Mouse (Mus musculus) midbrain, embryonic 14.5 days (tissue): ENCODE results near the gene Skiv2l. TPM values are rescaled to one million over a fixed set of nuclear protein-coding genes. Genes with fewer than 3 reads are reported as not detected.
A peak's percentile ranks its signal among the peaks of the same experiment; 100 is the strongest.
"Not testable (repeated sequence)": the region's sequence is repeated elsewhere in the genome, so short reads cannot be mapped to it uniquely, and the experiment has no call there.

ENCODE experiments used
- ATAC-seq: fragments of 200-750 bp; cut with Nextera tagmentation; 2 replicates; pipeline ENCODE4 v1.8.0; 2017; ENCODE audit warnings: moderate number of reproducible peaks, moderate library complexity; ENCODE audit not compliant: low FRiP score, low TSS enrichment
- DNase-seq: peaks from one replicate; pipeline ENCODE4 v3.0.0-alpha.2; 2015
- H3K27ac ChIP-seq: fragments of 300-500 bp; sonication (generic); replicated peaks from 2 replicates; pipeline ENCODE4 v1.5.1; 2014; ENCODE audit warnings: mild to moderate bottlenecking, low read depth, low read length, moderate library complexity
- H3K27me3 ChIP-seq: fragments of 300-500 bp; sonication (generic); 2 replicates; pipeline ENCODE4 v1.6.1; 2014; ENCODE audit warnings: low read length, control low read depth, mixed read lengths; ENCODE audit not compliant: control insufficient read depth, insufficient read depth
- H3K36me3 ChIP-seq: fragments of 300-500 bp; sonication (generic); 2 replicates; pipeline ENCODE4 v1.6.1; 2014; ENCODE audit warnings: low read length, control low read depth; ENCODE audit not compliant: control insufficient read depth, insufficient read depth
- H3K4me1 ChIP-seq: fragments of 300-500 bp; sonication (generic); 2 replicates; pipeline ENCODE4 v1.6.1; 2014; ENCODE audit warnings: mild to moderate bottlenecking, antibody characterized with exemption, low read length, control low read depth; ENCODE audit not compliant: control insufficient read depth, insufficient read depth
- H3K4me2 ChIP-seq: fragments of 300-500 bp; sonication (generic); 2 replicates; pipeline ENCODE4 v1.6.1; 2014; ENCODE audit warnings: mild to moderate bottlenecking, low read length, moderate library complexity
- H3K4me3 ChIP-seq: fragments of 300-500 bp; sonication (generic); replicated peaks from 2 replicates; pipeline ENCODE4 v1.5.1; 2014; ENCODE audit warnings: low read depth, low read length
- H3K9ac ChIP-seq: fragments of 300-500 bp; sonication (generic); replicated peaks from 2 replicates; pipeline ENCODE4 v1.6.1; 2014; ENCODE audit warnings: mild to moderate bottlenecking, low read length, moderate library complexity
- H3K9me3 ChIP-seq: fragments of 300-500 bp; sonication (generic); 2 replicates; pipeline ENCODE4 v1.6.1; 2016; ENCODE audit warnings: low read length, control low read depth, mixed read lengths; ENCODE audit not compliant: control insufficient read depth
- WGBS: fragments of 180-500 bp; shearing (Covaris S2); extraction: QIAGEN DNeasy Blood & Tissue Kit; methylation state at CpG from one replicate; pipeline ENCODE4 v1.1.7; 2014; 5-methylcytosine and 5-hydroxymethylcytosine counted together
- polyA plus RNA-seq: library from polyadenylated mRNA; unstranded; fragments of >200 nt; fragmentation: Nextera tagmentation; extraction: Ambion mirVana; gene quantifications from 2 replicates; pipeline ENCODE4 v1.2.1, GENCODE M21; 2014

Skiv2l gene
- polyA plus RNA-seq, 1 experiment from 2014 or later = 55.5 TPM

- not testable (repeated sequence) for H3K9ac ChIP-seq, H3K36me3 ChIP-seq, H3K4me1 ChIP-seq, DNase-seq, H3K4me3 ChIP-seq, H3K27ac ChIP-seq, H3K4me2 ChIP-seq, H3K27me3 ChIP-seq, H3K9me3 ChIP-seq, ATAC-seq
- 95% methylated on average over 16 of the region's 16 CpGs for WGBS
Measured at GRCm38 (mm10) chr17:34800781-34801305, 49.2 kb downstream of the Skiv2l start.

GRCm38 (mm10) chr17:34799531-34799925 lies 50.5 kb downstream of the Skiv2l start:
- no peak for DNase-seq
- H3K27me3 ChIP-seq = no peaks in the 10 kb centered on the region
- no peak overlapping the region for H3K27ac ChIP-seq
- H3K36me3 ChIP-seq = no peaks in the 10 kb centered on the region
- no peaks in the 10 kb centered on the region for H3K9me3 ChIP-seq
- no peak overlapping the region for H3K4me2 ChIP-seq
- no peaks in the 10 kb centered on the region for H3K4me1 ChIP-seq
- H3K9ac ChIP-seq = no peak overlapping the region
- H3K4me3 ChIP-seq = no peak overlapping the region
- ATAC-seq = no peak
- WGBS = 88% methylated on average over 4 of the region's 4 CpGs

GRCm38 (mm10) chr17:34798866-34799530 lies 51.0 kb downstream of the Skiv2l start:
- H3K4me1 ChIP-seq = no peaks in the 10 kb centered on the region
- 93% methylated on average over 14 of the region's 17 CpGs for WGBS

GRCm38 (mm10) chr17:34798071-34798470 lies 51.9 kb downstream of the Skiv2l start:
- not testable (repeated sequence) for H3K27ac ChIP-seq, H3K4me3 ChIP-seq, H3K4me1 ChIP-seq, H3K9ac ChIP-seq, H3K4me2 ChIP-seq, H3K9me3 ChIP-seq, DNase-seq, ATAC-seq, H3K36me3 ChIP-seq, H3K27me3 ChIP-seq
- 83% methylated on average over 6 of the region's 7 CpGs for WGBS

More at GRCm38 (mm10) chr17:34798866-34799530, 51.0 kb downstream of the Skiv2l start:
- H3K4me3 ChIP-seq = no peak overlapping the region
- no peak for ATAC-seq
- no peak overlapping the region for H3K4me2 ChIP-seq
- no peak overlapping the region for H3K27ac ChIP-seq
- DNase-seq = no peak
- H3K9ac ChIP-seq = no peak overlapping the region
- no peaks in the 10 kb centered on the region for H3K9me3 ChIP-seq
- H3K36me3 ChIP-seq = no peaks in the 10 kb centered on the region
- no peaks in the 10 kb centered on the region for H3K27me3 ChIP-seq

- not testable (repeated sequence) for DNase-seq, H3K4me3 ChIP-seq, H3K9me3 ChIP-seq, H3K9ac ChIP-seq, H3K4me1 ChIP-seq, H3K27me3 ChIP-seq, ATAC-seq, H3K27ac ChIP-seq, H3K4me2 ChIP-seq, H3K36me3 ChIP-seq
- WGBS = 92% methylated on average over 10 of the region's 10 CpGs
Measured at GRCm38 (mm10) chr17:34797211-34797995, 52.6 kb downstream of the Skiv2l start.

- Histone ChIP-seq H3K9ac (no peak overlapping the region), H3K9me3 (no peaks in the 10 kb centered on the region), H3K36me3 (no peaks in the 10 kb centered on the region), H3K4me3 (no peak overlapping the region), H3K27me3 (no peaks in the 10 kb centered on the region), H3K4me1 (no peaks in the 10 kb centered on the region), H3K4me2 (no peak overlapping the region), H3K27ac (no peak overlapping the region)
- 84% methylated on average over 8 of the region's 8 CpGs for WGBS
- DNase-seq (no peak), ATAC-seq (no peak)
Measured at GRCm38 (mm10) chr17:34796311-34797140, 53.5 kb downstream of the Skiv2l start.

- Histone ChIP-seq H3K4me1 (no peaks in the 10 kb centered on the region), H3K4me2 (no peak overlapping the region), H3K36me3 (no peaks in the 10 kb centered on the region), H3K27me3 (no peaks in the 10 kb centered on the region), H3K27ac (no peak overlapping the region), H3K9me3 (no peaks in the 10 kb centered on the region), H3K4me3 (no peak overlapping the region), H3K9ac (no peak overlapping the region)
- DNase-seq = peak; percentile 42
- no peak for ATAC-seq
- WGBS = 69% methylated on average over 9 of the region's 9 CpGs
Measured at GRCm38 (mm10) chr17:34795633-34796032, 54.4 kb downstream of the Skiv2l start.

GRCm38 (mm10) chr17:34795016-34795415 lies 55.0 kb downstream of the Skiv2l start:
- Histone ChIP-seq H3K4me2 (no peak overlapping the region), H3K36me3 (no peaks in the 10 kb centered on the region), H3K9ac (no peak overlapping the region), H3K4me1 (no peaks in the 10 kb centered on the region), H3K27ac (no peak overlapping the region), H3K9me3 (no peaks in the 10 kb centered on the region), H3K4me3 (no peak overlapping the region), H3K27me3 (no peaks in the 10 kb centered on the region)
- ATAC-seq = no peak
- WGBS = 88% methylated on average over 10 of the region's 10 CpGs
- DNase-seq = no peak
